Comparison of ENCODE assay signal across 18 mouse cellular contexts in the genomic region with DNA sequence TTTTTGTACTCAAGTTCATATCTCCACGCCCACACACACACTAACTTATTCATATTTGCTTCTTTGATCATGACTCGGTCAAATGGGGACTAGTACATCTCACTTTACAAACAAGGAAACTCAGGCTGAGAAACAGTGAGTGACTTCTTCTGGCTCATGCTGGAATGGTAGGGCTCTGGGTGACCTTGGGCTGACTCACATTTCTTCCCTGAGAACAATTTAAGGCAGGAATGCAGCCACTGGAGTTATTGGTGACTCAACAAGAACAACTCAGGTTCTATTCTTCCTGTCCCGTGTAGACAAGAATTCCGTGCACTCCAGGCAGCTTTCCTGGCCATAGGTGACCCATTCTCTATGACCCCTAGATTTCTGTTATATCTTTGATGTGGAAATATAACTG.
"Had no signal": no experiment of that assay in that cellular context is flagged by ENCODE, and none has a peak within 500 bp of the region (broad histone marks: within the 10 kb centered on the region; RNA-seq: fewer than 3 reads in every experiment).

No protein-coding gene starts in this region.

- H3K4me3 ChIP-seq: layer of hippocampus, adult 2 months; left cerebral cortex, adult 2 months; liver, embryonic 13.5 days; neural tube, embryonic 12.5 days; neural tube, embryonic 15.5 days had no signal

- H3K36me3 ChIP-seq: liver, embryonic 13.5 days; neural tube, embryonic 12.5 days; neural tube, embryonic 15.5 days had no signal

- H3K27me3 ChIP-seq: liver, embryonic 13.5 days; neural tube, embryonic 12.5 days; neural tube, embryonic 15.5 days had no signal

- H3K27ac ChIP-seq: kidney, postnatal 0 days; layer of hippocampus, adult 2 months; left cerebral cortex, adult 2 months; liver, embryonic 13.5 days; neural tube, embryonic 12.5 days; neural tube, embryonic 15.5 days had no signal

- DNase-seq: kidney, postnatal 25 days; layer of hippocampus, adult 9-11 months; layer of hippocampus, postnatal 36 days; liver, embryonic 13.5 days; lung, adult 2 months; lung, postnatal 14 days; lung, postnatal 4 days; midbrain, embryonic 14.5 days; right cerebral cortex, adult 18-20 months; right cerebral cortex, postnatal 14 days; right cerebral cortex, postnatal 4 days; thymus, postnatal 14 days; thymus, postnatal 4 days had no signal

- H3K4me1 ChIP-seq: neural tube, embryonic 15.5 days had no signal
